Mouse (Mus musculus) MEL (cell line): ENCODE data around the gene Zfp871.

ENCODE experiments used
- BHLHE40 ChIP-seq: IDR thresholded peaks from 2 replicates; pipeline ENCODE4 v1.6.1; 2012; ENCODE audit warnings: low read depth, mild to moderate bottlenecking, inconsistent platforms, low read length, improper control_type of control experiment, borderline replicate concordance
- CTCF ChIP-seq, 3 experiments: IDR thresholded peaks in 2 of 3; conservative IDR thresholded peaks in 1 of 3; 2 replicates each; pipeline ENCODE4 v1.5.1; 2011 to 2012; ENCODE audit warnings: low read length in 3 of 3, low read depth in 2 of 3, mild to moderate bottlenecking in 2 of 3, improper control_type of control experiment in 1 of 3, inconsistent platforms in 1 of 3, mixed read lengths in 1 of 3, moderate library complexity in 1 of 3; ENCODE audit not compliant: control insufficient read depth in 1 of 3, insufficient read depth in 1 of 3, poor library complexity in 1 of 3, severe bottlenecking in 1 of 3
- TAL1 ChIP-seq: IDR thresholded peaks from 2 replicates; pipeline ENCODE4 v1.6.1; 2012; ENCODE audit warnings: mild to moderate bottlenecking, inconsistent platforms, low read length, moderate library complexity, mixed read lengths

- no peak for TF ChIP-seq CTCF (IDR thresholded peaks at IDR 0.05 in 2 of 3, conservative IDR thresholded peaks at IDR 0.05 in 1 of 3; ENCODE audit: control insufficient read depth in 1 of 3, insufficient read depth in 1 of 3, low read depth in 2 of 3, low read length in 3 of 3, poor library complexity in 1 of 3, severe bottlenecking in 1 of 3)
- TF ChIP-seq TAL1: no peak
- TF ChIP-seq BHLHE40: no peak
Measured at GRCm38 (mm10) chr17:32753634-32754033, 34.5 kb downstream of the Zfp871 start.
